Mouse (Mus musculus) limb, embryonic 10.5 days (tissue): ENCODE measurements at regions not wholly inside any gene's neighbourhood (a gene's known extent, or its start where the extent isn't known, plus 50 kb on each side); places are given as distances from the start of the nearest gene placed in this dataset.

ENCODE experiments used
- DNase-seq: peaks from one replicate; pipeline ENCODE4 v3.0.0-alpha.2; 2017; ENCODE audit warnings: low spot score
- H3K27ac ChIP-seq: fragments of 300-500 bp; sonication (generic); 2 replicates; pipeline ENCODE4 v1.5.1; 2016; ENCODE audit warnings: mild to moderate bottlenecking
- H3K27me3 ChIP-seq: fragments of 300-500 bp; sonication (generic); 2 replicates; pipeline ENCODE4 v1.6.1; 2016; ENCODE audit warnings: low read depth, mild to moderate bottlenecking; ENCODE audit not compliant: poor library complexity, severe bottlenecking
- H3K36me3 ChIP-seq: fragments of 300-500 bp; sonication (generic); 2 replicates; pipeline ENCODE4 v1.6.1; 2016; ENCODE audit warnings: mild to moderate bottlenecking, moderate library complexity
- H3K4me1 ChIP-seq: fragments of 300-500 bp; sonication (generic); 2 replicates; pipeline ENCODE4 v1.6.1; 2016
- H3K4me3 ChIP-seq: fragments of 300-500 bp; sonication (generic); 2 replicates; pipeline ENCODE4 v1.5.1; 2016; ENCODE audit warnings: mild to moderate bottlenecking, moderate library complexity
- H3K9me3 ChIP-seq: fragments of 300-500 bp; sonication (generic); replicated peaks from 2 replicates; pipeline ENCODE4 v1.6.1; 2016; ENCODE audit warnings: mild to moderate bottlenecking
- WGBS: fragments of 180-500 bp; shearing (Covaris S2); methylation state at CpG from one replicate; pipeline ENCODE4 v1.1.7; 2016; 5-methylcytosine and 5-hydroxymethylcytosine counted together

DNA sequence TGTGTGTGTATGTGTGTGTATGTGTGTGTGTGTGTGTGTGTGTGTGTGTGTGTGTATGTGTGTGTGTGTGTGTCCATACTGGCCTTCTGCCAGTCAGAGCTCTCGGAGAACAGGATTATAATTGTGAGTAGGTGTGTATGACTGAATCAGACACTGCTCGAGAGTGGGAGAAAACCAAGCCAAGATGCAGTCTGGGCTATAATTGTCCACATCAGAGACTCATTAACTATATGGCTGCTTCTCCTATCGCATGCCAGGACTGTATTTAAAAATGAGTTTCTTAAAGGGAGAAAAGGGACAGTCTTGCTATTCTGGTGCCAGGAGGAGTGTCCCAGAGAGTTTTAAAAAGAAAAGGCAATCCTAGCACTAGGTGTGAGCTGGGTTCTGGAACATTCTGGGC lies 58.7 kb upstream of the Adpgk start:
- H3K27me3 ChIP-seq = no peaks in the 10 kb centered on the region
- DNase-seq = no peak
- H3K36me3 ChIP-seq = no peaks in the 10 kb centered on the region
- no peak overlapping the region for H3K4me3 ChIP-seq
- H3K9me3 ChIP-seq = no peaks in the 10 kb centered on the region
- WGBS = 71% methylated on average over 3 of the region's 3 CpGs
- no peak overlapping the region for H3K27ac ChIP-seq
- H3K4me1 ChIP-seq = no peaks in the 10 kb centered on the region

- H3K27me3 ChIP-seq = no peaks in the 10 kb centered on the region
- no peak overlapping the region for H3K27ac ChIP-seq
- H3K9me3 ChIP-seq = no peaks in the 10 kb centered on the region
- DNase-seq = no peak
- WGBS = 95% methylated on average over 7 of the region's 7 CpGs
- H3K4me1 ChIP-seq = no peaks in the 10 kb centered on the region
- no peaks in the 10 kb centered on the region for H3K36me3 ChIP-seq
- H3K4me3 ChIP-seq = no peak overlapping the region
These were observed 59.4 kb upstream of the Adpgk start for GRCm38 (mm10) chr9:59231947-59232346.

- Histone ChIP-seq H3K36me3 (no peaks in the 10 kb centered on the region), H3K27ac (no peak overlapping the region), H3K4me3 (no peak overlapping the region), H3K27me3 (no peaks in the 10 kb centered on the region), H3K9me3 (no peaks in the 10 kb centered on the region), H3K4me1 (no peaks in the 10 kb centered on the region)
- WGBS = 93% methylated on average over 5 of the region's 5 CpGs
- no peak for DNase-seq
These were observed 60.2 kb upstream of the Adpgk start for GRCm38 (mm10) chr9:59231186-59231585.

GRCm38 (mm10) chr9:59230161-59230560 lies 61.2 kb upstream of the Adpgk start:
- WGBS = 90% methylated on average over 5 of the region's 5 CpGs
- DNase-seq = no peak
- H3K36me3 ChIP-seq = no peaks in the 10 kb centered on the region
- no peak overlapping the region for H3K27ac ChIP-seq
- H3K27me3 ChIP-seq = no peaks in the 10 kb centered on the region
- H3K4me1 ChIP-seq = no peaks in the 10 kb centered on the region
- no peak overlapping the region for H3K4me3 ChIP-seq
- no peaks in the 10 kb centered on the region for H3K9me3 ChIP-seq

DNA sequence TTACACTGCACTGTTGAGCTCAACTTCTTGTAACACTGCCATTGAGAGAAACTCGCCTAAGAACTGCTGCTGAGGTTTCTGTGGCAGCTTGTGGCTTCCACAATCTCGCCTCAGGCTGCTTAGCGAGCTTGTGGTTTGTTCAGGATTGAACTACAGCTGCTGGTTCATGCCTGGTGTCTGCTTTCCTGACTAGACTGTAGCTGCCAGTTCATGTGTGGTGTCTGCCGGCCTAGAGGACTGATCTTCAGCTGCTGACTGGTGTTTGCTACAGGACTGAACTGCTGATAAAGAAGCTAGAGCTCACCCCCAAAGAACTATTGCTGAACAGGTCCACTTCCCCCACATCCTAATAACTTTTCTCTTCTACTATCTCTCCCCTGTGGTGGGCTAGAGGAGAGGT lies 63.4 kb upstream of the Adpgk start:
- no peak for DNase-seq
- Histone ChIP-seq H3K4me3 (no peak overlapping the region), H3K9me3 (no peaks in the 10 kb centered on the region), H3K27me3 (no peaks in the 10 kb centered on the region), H3K4me1 (no peaks in the 10 kb centered on the region), H3K36me3 (no peaks in the 10 kb centered on the region), H3K27ac (no peak overlapping the region)
- 85% methylated on average over 4 of the region's 4 CpGs for WGBS

- no peaks in the 10 kb centered on the region for H3K27me3 ChIP-seq
- H3K27ac ChIP-seq = no peak overlapping the region
- no peaks in the 10 kb centered on the region for H3K36me3 ChIP-seq
- no peaks in the 10 kb centered on the region for H3K4me1 ChIP-seq
- no peak for DNase-seq
- no peaks in the 10 kb centered on the region for H3K9me3 ChIP-seq
- 92% methylated on average over 4 of the region's 4 CpGs for WGBS
- H3K4me3 ChIP-seq = no peak overlapping the region
These were observed 65.0 kb upstream of the Adpgk start for GRCm38 (mm10) chr9:59226361-59226760.

- H3K4me1 ChIP-seq = no peaks in the 10 kb centered on the region
- no peak overlapping the region for H3K4me3 ChIP-seq
- H3K27me3 ChIP-seq = no peaks in the 10 kb centered on the region
- no peaks in the 10 kb centered on the region for H3K36me3 ChIP-seq
- 74% methylated on average over 4 of the region's 4 CpGs for WGBS
- H3K9me3 ChIP-seq = no peaks in the 10 kb centered on the region
- DNase-seq = no peak
- no peak overlapping the region for H3K27ac ChIP-seq
These were observed 72.1 kb upstream of the Adpgk start for GRCm38 (mm10) chr9:59219277-59219676.

DNA sequence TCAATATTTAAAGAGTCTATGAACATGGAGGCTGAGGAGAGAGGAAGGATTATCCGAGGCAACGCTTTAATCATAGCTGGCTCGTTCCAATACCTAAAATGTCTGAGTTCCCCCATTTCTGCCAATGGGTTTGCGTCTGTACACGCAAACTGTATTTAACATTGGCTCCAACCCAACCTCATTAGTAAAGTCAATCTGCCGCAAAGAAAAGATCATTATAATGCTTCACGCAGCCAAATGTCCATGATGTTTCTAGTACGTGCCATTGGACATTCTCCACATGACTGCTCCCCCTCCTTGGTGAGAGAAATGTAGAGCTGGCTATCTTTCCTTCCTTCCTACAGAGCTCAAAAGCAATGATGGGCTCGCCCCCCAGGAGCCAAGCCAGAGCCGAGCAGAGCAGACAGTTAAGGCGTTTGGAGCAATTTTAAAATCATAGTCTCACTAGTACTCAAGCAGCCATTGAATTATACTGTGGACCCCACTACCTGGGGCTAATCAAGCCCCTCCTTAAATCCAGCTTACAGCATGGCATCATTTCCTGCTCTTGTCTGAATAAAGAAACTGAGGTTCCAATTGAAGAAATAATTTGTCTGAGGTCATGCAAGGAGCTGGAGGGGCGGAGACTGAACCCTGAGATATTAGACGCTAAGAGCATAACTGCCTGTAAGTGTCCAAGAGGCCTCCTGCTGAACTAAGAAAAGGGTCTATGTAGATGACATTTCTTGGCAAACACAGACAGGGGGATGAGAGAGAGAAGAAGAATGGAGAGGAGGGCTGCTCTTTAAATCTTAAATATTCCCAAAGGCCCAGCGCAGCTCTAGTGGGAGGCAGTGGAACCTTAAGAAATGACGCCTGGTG lies 88.5 kb upstream of the Adpgk start:
- Histone ChIP-seq H3K27ac (no peak overlapping the region), H3K4me1 (peaks cover 25% of the 10 kb centered on the region), H3K4me3 (no peak overlapping the region), H3K36me3 (no peaks in the 10 kb centered on the region), H3K27me3 (no peaks in the 10 kb centered on the region), H3K9me3 (no peaks in the 10 kb centered on the region)
- DNase-seq = no peak
- WGBS = 92% methylated on average over 15 of the region's 15 CpGs

GRCm38 (mm10) chr9:59199495-59200196 lies 91.7 kb upstream of the Adpgk start:
- Histone ChIP-seq H3K27me3 (no peaks in the 10 kb centered on the region), H3K4me1 (peaks cover 33% of the 10 kb centered on the region), H3K9me3 (no peaks in the 10 kb centered on the region), H3K4me3 (no peak overlapping the region), H3K27ac (0 out of 2 replicates have a peak overlapping the region, but pooled peaks have one; percentile 46), H3K36me3 (no peaks in the 10 kb centered on the region)
- 59% methylated on average over 19 of the region's 19 CpGs for WGBS
- no peak for DNase-seq

DNA sequence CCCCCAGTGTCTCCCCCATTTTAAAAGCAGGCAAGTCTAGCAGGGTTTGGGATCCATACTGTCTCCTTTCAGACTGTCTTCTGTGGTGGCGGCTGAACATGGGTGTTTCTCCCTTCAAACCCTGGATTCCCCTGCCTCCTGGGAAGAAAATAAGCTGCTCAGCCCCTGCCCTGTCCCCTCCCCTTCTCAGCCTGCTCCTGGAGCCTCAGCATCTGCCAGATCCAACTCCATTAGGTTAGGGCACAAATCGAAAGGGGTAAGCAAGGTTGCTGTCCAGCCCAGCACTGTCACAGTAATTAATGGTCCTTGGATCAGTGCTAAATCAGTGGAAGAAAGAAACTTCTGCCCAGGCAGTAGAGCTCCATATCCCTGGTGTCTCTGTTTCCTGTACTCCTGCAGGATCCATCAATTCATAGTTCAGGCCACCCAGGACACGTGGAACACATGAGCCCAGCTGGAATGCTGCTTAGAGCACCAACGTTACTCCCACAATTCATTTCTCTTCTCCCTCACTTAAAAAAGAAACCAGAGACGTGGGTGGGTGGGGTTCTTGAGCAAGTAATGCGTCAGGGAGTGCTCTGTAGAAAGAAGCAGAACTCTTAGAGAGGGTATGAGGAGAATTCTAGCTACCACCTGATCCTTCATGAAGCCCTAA lies 93.0 kb upstream of the Adpgk start:
- peaks cover 33% of the 10 kb centered on the region for H3K4me1 ChIP-seq
- H3K27ac ChIP-seq = no peak overlapping the region
- H3K4me3 ChIP-seq = no peak overlapping the region
- H3K27me3 ChIP-seq = no peaks in the 10 kb centered on the region
- WGBS = 52% methylated on average over 6 of the region's 6 CpGs
- no peaks in the 10 kb centered on the region for H3K9me3 ChIP-seq
- H3K36me3 ChIP-seq = no peaks in the 10 kb centered on the region
- DNase-seq = no peak

GRCm38 (mm10) chr9:59197506-59197905 lies 93.9 kb upstream of the Adpgk start:
- H3K4me3 ChIP-seq = no peak overlapping the region
- H3K4me1 ChIP-seq = peaks cover 33% of the 10 kb centered on the region
- H3K36me3 ChIP-seq = no peaks in the 10 kb centered on the region
- H3K9me3 ChIP-seq = no peaks in the 10 kb centered on the region
- no peak overlapping the region for H3K27ac ChIP-seq
- no peaks in the 10 kb centered on the region for H3K27me3 ChIP-seq
- 85% methylated on average over 12 of the region's 12 CpGs for WGBS
- DNase-seq = no peak

GRCm38 (mm10) chr9:59193971-59194370 lies 97.4 kb upstream of the Adpgk start:
- Histone ChIP-seq H3K27ac (no peak overlapping the region), H3K4me1 (peaks cover 28% of the 10 kb centered on the region), H3K27me3 (0 out of 2 replicates have a peak, but pooled peaks cover 13% of the 10 kb centered on the region), H3K9me3 (no peaks in the 10 kb centered on the region), H3K36me3 (no peaks in the 10 kb centered on the region), H3K4me3 (no peak overlapping the region)
- DNase-seq = no peak
- 94% methylated on average over 11 of the region's 11 CpGs for WGBS

- Histone ChIP-seq H3K4me1 (peaks cover 30% of the 10 kb centered on the region), H3K4me3 (0 out of 2 replicates have a peak overlapping the region, but pooled peaks have one; percentile 2), H3K27me3 (peaks cover 40% of the 10 kb centered on the region), H3K27ac (peak overlapping the region; percentile 53), H3K9me3 (no peaks in the 10 kb centered on the region), H3K36me3 (no peaks in the 10 kb centered on the region)
- no peak for DNase-seq
- 43% methylated on average over 9 of the region's 9 CpGs for WGBS
These were observed 102.2 kb upstream of the Adpgk start for GRCm38 (mm10) chr9:59189141-59189540.
